Mouse (Mus musculus): ENCODE measurements around the gene Alpl. TPM values are rescaled to one million over a fixed set of nuclear protein-coding genes. Genes with fewer than 3 reads are reported as not detected.
A peak's percentile ranks its signal among the peaks of the same experiment; 100 is the strongest.

Alpl gene
- polyA plus RNA-seq, 1 experiment from 2014 or later: 4.7 TPM

GRCm38 (mm10) chr4:137729155-137729855 lies 66.9 kb downstream of the Alpl start:
- no peaks in the 10 kb centered on the region for H3K9me3 ChIP-seq (ENCODE audit: control insufficient read depth, low read length)
- H3K27ac ChIP-seq (ENCODE audit: low read length): no peak overlapping the region
- H3K4me1 ChIP-seq (ENCODE audit: control insufficient read depth, insufficient read depth, low read length): peaks cover 17% of the 10 kb centered on the region
- peak overlapping the region; percentile 23; the same call in 1 of the 2 replicates for H3K4me2 ChIP-seq (ENCODE audit: low read depth, low read length)
- no peak for ATAC-seq
- peaks cover 29% of the 10 kb centered on the region for H3K27me3 ChIP-seq (replicated peaks; ENCODE audit: control insufficient read depth, insufficient read depth, low read length)
- H3K4me3 ChIP-seq (ENCODE audit: low read length): peak overlapping the region; percentile 12; the same call in 1 of the 2 replicates
- no peaks in the 10 kb centered on the region for H3K36me3 ChIP-seq (ENCODE audit: control insufficient read depth, insufficient read depth, low read length)
- peak overlapping the region; percentile 25; the same call in 1 of the 2 replicates for H3K9ac ChIP-seq (ENCODE audit: low read depth, low read length)
- 29% methylated on average over 24 of the region's 24 CpGs for WGBS

GRCm38 (mm10) chr4:137728399-137729154 lies 67.6 kb downstream of the Alpl start:
- 11% methylated on average over 17 of the region's 17 CpGs for WGBS
- Histone ChIP-seq H3K27me3 (replicated peaks; ENCODE audit: control insufficient read depth, insufficient read depth, low read length) (peaks cover 29% of the 10 kb centered on the region), H3K9ac (ENCODE audit: low read depth, low read length) (peak overlapping the region; percentile 25; the same call in 1 of the 2 replicates), H3K36me3 (ENCODE audit: control insufficient read depth, insufficient read depth, low read length) (no peaks in the 10 kb centered on the region), H3K4me2 (ENCODE audit: low read depth, low read length) (peak overlapping the region; percentile 23; the same call in 1 of the 2 replicates), H3K27ac (ENCODE audit: low read length) (no peak overlapping the region), H3K4me3 (ENCODE audit: low read length) (peak overlapping the region; percentile 12; the same call in 1 of the 2 replicates), H3K4me1 (ENCODE audit: control insufficient read depth, insufficient read depth, low read length) (peaks cover 21% of the 10 kb centered on the region), H3K9me3 (ENCODE audit: control insufficient read depth, low read length) (no peaks in the 10 kb centered on the region)
- ATAC-seq: 0 out of 2 replicates have a peak, but pooled peaks have one; percentile 22

- H3K4me1 ChIP-seq (ENCODE audit: control insufficient read depth, insufficient read depth, low read length): peaks cover 22% of the 10 kb centered on the region
- no peaks in the 10 kb centered on the region for H3K36me3 ChIP-seq (ENCODE audit: control insufficient read depth, insufficient read depth, low read length)
- H3K9ac ChIP-seq (ENCODE audit: low read depth, low read length): no peak overlapping the region
- H3K27me3 ChIP-seq (replicated peaks; ENCODE audit: control insufficient read depth, insufficient read depth, low read length): peaks cover 35% of the 10 kb centered on the region
- WGBS: 14% methylated on average over 18 of the region's 18 CpGs
- H3K27ac ChIP-seq (ENCODE audit: low read length): no peak overlapping the region
- ATAC-seq: peak; percentile 25
- no peaks in the 10 kb centered on the region for H3K9me3 ChIP-seq (ENCODE audit: control insufficient read depth, low read length)
- no peak overlapping the region for H3K4me2 ChIP-seq (ENCODE audit: low read depth, low read length)
- H3K4me3 ChIP-seq (ENCODE audit: low read length): no peak overlapping the region
Measured at GRCm38 (mm10) chr4:137727506-137728187, 68.5 kb downstream of the Alpl start.

GRCm38 (mm10) chr4:137726739-137727505 lies 69.3 kb downstream of the Alpl start:
- H3K27me3 ChIP-seq (replicated peaks; ENCODE audit: control insufficient read depth, insufficient read depth, low read length): peaks cover 30% of the 10 kb centered on the region
- no peak for ATAC-seq
- H3K4me3 ChIP-seq (ENCODE audit: low read length): no peak overlapping the region
- no peaks in the 10 kb centered on the region for H3K36me3 ChIP-seq (ENCODE audit: control insufficient read depth, insufficient read depth, low read length)
- WGBS: 81% methylated on average over 18 of the region's 18 CpGs
- no peak overlapping the region for H3K9ac ChIP-seq (ENCODE audit: low read depth, low read length)
- no peak overlapping the region for H3K27ac ChIP-seq (ENCODE audit: low read length)
- H3K4me1 ChIP-seq (ENCODE audit: control insufficient read depth, insufficient read depth, low read length): peaks cover 22% of the 10 kb centered on the region
- H3K4me2 ChIP-seq (ENCODE audit: low read depth, low read length): no peak overlapping the region
- H3K9me3 ChIP-seq (ENCODE audit: control insufficient read depth, low read length): no peaks in the 10 kb centered on the region

GRCm38 (mm10) chr4:137725541-137726145 lies 70.5 kb downstream of the Alpl start:
- H3K27me3 ChIP-seq (replicated peaks; ENCODE audit: control insufficient read depth, insufficient read depth, low read length): peaks cover 28% of the 10 kb centered on the region
- peaks cover 22% of the 10 kb centered on the region for H3K4me1 ChIP-seq (ENCODE audit: control insufficient read depth, insufficient read depth, low read length)
- H3K36me3 ChIP-seq (ENCODE audit: control insufficient read depth, insufficient read depth, low read length): no peaks in the 10 kb centered on the region
- WGBS: 75% methylated on average over 13 of the region's 13 CpGs
- no peak overlapping the region for H3K4me2 ChIP-seq (ENCODE audit: low read depth, low read length)
- no peak overlapping the region for H3K27ac ChIP-seq (ENCODE audit: low read length)
- H3K4me3 ChIP-seq (ENCODE audit: low read length): no peak overlapping the region
- no peak for ATAC-seq
- no peak overlapping the region for H3K9ac ChIP-seq (ENCODE audit: low read depth, low read length)
- no peaks in the 10 kb centered on the region for H3K9me3 ChIP-seq (ENCODE audit: control insufficient read depth, low read length)

GRCm38 (mm10) chr4:137724766-137725165 lies 71.4 kb downstream of the Alpl start:
- WGBS: 45% methylated on average over 8 of the region's 8 CpGs
- Histone ChIP-seq H3K27me3 (replicated peaks; ENCODE audit: control insufficient read depth, insufficient read depth, low read length) (peaks cover 27% of the 10 kb centered on the region), H3K9ac (ENCODE audit: low read depth, low read length) (no peak overlapping the region), H3K4me2 (ENCODE audit: low read depth, low read length) (no peak overlapping the region), H3K9me3 (ENCODE audit: control insufficient read depth, low read length) (no peaks in the 10 kb centered on the region), H3K36me3 (ENCODE audit: control insufficient read depth, insufficient read depth, low read length) (no peaks in the 10 kb centered on the region), H3K4me3 (ENCODE audit: low read length) (no peak overlapping the region; the same call in 1 of the 2 replicates), H3K4me1 (ENCODE audit: control insufficient read depth, insufficient read depth, low read length) (peaks cover 22% of the 10 kb centered on the region), H3K27ac (ENCODE audit: low read length) (no peak overlapping the region)
- ATAC-seq: no peak

GRCm38 (mm10) chr4:137724212-137724611 lies 72.0 kb downstream of the Alpl start:
- Histone ChIP-seq H3K27me3 (replicated peaks; ENCODE audit: control insufficient read depth, insufficient read depth, low read length) (peaks cover 22% of the 10 kb centered on the region), H3K9ac (ENCODE audit: low read depth, low read length) (no peak overlapping the region), H3K4me2 (ENCODE audit: low read depth, low read length) (no peak overlapping the region), H3K4me3 (ENCODE audit: low read length) (no peak overlapping the region; the same call in 1 of the 2 replicates), H3K36me3 (ENCODE audit: control insufficient read depth, insufficient read depth, low read length) (no peaks in the 10 kb centered on the region), H3K27ac (ENCODE audit: low read length) (no peak overlapping the region), H3K9me3 (ENCODE audit: control insufficient read depth, low read length) (no peaks in the 10 kb centered on the region), H3K4me1 (ENCODE audit: control insufficient read depth, insufficient read depth, low read length) (peaks cover 23% of the 10 kb centered on the region)
- 46% methylated on average over 11 of the region's 11 CpGs for WGBS
- no peak for ATAC-seq

GRCm38 (mm10) chr4:137723527-137723926 lies 72.7 kb downstream of the Alpl start:
- 45% methylated on average over 25 of the region's 25 CpGs for WGBS
- Histone ChIP-seq H3K27ac (ENCODE audit: low read length) (no peak overlapping the region), H3K4me2 (ENCODE audit: low read depth, low read length) (peak overlapping the region; percentile 9; the same call in 1 of the 2 replicates), H3K36me3 (ENCODE audit: control insufficient read depth, insufficient read depth, low read length) (no peaks in the 10 kb centered on the region), H3K4me1 (ENCODE audit: control insufficient read depth, insufficient read depth, low read length) (peaks cover 23% of the 10 kb centered on the region), H3K9me3 (ENCODE audit: control insufficient read depth, low read length) (no peaks in the 10 kb centered on the region), H3K9ac (ENCODE audit: low read depth, low read length) (no peak overlapping the region), H3K4me3 (ENCODE audit: low read length) (no peak overlapping the region), H3K27me3 (replicated peaks; ENCODE audit: control insufficient read depth, insufficient read depth, low read length) (peaks cover 15% of the 10 kb centered on the region)
- ATAC-seq: no peak

All from intestine, embryonic 16.5 days (tissue).